Mouse (Mus musculus): ENCODE results near the gene Vps41. TPM values are rescaled to one million over a fixed set of nuclear protein-coding genes. Genes with fewer than 3 reads are reported as not detected.

Vps41 gene
- total and polyA plus RNA-seq, 3 experiments, result 26.0 to 27.2 TPM; not detected in 1

DNA sequence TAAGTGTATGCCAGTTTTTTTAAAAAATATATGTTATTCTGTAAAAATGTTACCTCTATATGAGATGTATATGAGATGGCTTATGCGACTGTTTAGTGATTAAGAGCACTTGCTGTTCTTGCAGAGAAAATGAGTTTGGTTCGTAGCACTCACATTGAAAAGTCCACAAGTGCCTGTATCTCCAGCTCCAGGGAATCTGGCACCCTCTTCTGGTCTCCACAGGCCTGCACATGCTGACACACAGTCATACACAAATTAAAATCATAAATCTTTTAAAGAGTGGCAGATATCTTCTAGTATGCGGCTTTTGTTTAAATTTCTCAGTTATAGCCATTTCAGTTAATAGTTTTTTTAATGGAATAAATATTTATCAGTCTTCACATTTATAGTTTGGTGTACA lies 40.9 kb downstream of the Vps41 start:
- H3K79me2 ChIP-seq (ENCODE audit: control insufficient read depth, insufficient read depth, low read length, poor library complexity), result no peaks in the 10 kb centered on the region
- H3K36me3 ChIP-seq (ENCODE audit: control insufficient read depth in 1 of 2, insufficient read depth in 2 of 2, low read length in 2 of 2), result no peaks in the 10 kb centered on the region
- H3K27me3 ChIP-seq (ENCODE audit: control insufficient read depth in 1 of 2, insufficient read depth in 2 of 2, low read length in 2 of 2), result no peaks in the 10 kb centered on the region
- no peaks in the 10 kb centered on the region for H3K9me3 ChIP-seq (replicated peaks; ENCODE audit: insufficient read depth, low read length)
- no peak overlapping the region for H3K4me3 ChIP-seq (ENCODE audit: control insufficient read depth in 1 of 2, insufficient read depth in 1 of 2, low read depth in 2 of 2, low read length in 2 of 2)
- H3K9ac ChIP-seq (ENCODE audit: control insufficient read depth, low read depth, low read length, poor library complexity, severe bottlenecking), result no peak overlapping the region
- no peaks in the 10 kb centered on the region for H3K4me1 ChIP-seq (ENCODE audit: control insufficient read depth in 1 of 2, insufficient read depth in 2 of 2, low read length in 2 of 2)
- no peak overlapping the region for H3K27ac ChIP-seq (ENCODE audit: control insufficient read depth, low read depth, low read length)
- peak; percentile 23 for DNase-seq (ENCODE audit: low read depth, low spot score)
- no peak for TF ChIP-seq CHD1 (IDR thresholded peaks at IDR 0.05; ENCODE audit: low read depth, low read length)
- peak; percentile 4 for TF ChIP-seq RAD21 (IDR thresholded peaks at IDR 0.05; ENCODE audit: low read depth, low read length)
- TF ChIP-seq RCOR1 (IDR thresholded peaks at IDR 0.05; ENCODE audit: low read depth, low read length), result no peak
- no peak for TF ChIP-seq USF2 (IDR thresholded peaks at IDR 0.05; ENCODE audit: borderline replicate concordance in 1 of 2, insufficient read depth in 1 of 2, low read depth in 1 of 2, low read length in 2 of 2)
- peak; percentile 8 to 28 (median 19); a peak in 2 of 6 replicates for TF ChIP-seq CTCF (IDR thresholded peaks at IDR 0.05 in 2 of 3, conservative IDR thresholded peaks at IDR 0.05 in 1 of 3; ENCODE audit: control insufficient read depth in 1 of 3, insufficient read depth in 1 of 3, low read depth in 2 of 3, low read length in 3 of 3, poor library complexity in 1 of 3, severe bottlenecking in 1 of 3)
- peak; percentile 12; the same call in 1 of the 2 replicates for TF ChIP-seq SMC3 (IDR thresholded peaks at IDR 0.05; ENCODE audit: low read depth, low read length)

DNA sequence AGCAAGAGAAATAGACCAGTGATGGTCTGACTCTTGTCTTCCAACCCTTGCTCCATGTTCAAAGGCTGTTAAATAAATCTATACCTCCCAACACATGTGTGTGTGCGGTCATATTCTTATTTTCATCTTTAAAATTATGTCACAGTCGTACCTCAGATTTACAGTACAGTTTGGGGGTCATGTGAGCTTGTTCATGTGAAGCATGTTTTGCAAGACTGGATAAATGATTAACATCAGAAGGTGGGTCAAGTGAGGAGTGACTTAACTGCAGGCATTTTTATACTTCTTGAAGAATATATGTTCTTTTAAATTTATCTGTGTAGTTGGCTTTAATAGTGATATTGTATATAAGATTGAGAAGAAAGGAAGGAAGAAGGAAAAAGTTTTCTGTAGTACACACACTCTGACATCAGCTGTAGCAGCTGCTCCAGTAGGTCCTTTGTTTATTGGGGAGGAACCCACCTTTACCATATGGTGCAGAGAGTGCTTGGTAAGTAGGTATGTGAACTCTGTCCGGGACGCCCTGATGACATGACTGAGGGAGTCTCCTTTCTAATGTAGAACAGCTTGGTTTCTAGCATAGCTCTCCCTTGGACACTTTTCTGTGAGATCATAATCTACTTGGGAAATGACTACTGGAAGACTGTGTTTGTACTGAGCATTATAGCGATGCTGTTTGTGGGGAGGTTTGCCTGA lies 42.4 kb downstream of the Vps41 start:
- H3K27me3 ChIP-seq (ENCODE audit: control insufficient read depth in 1 of 2, insufficient read depth in 2 of 2, low read length in 2 of 2), result no peaks in the 10 kb centered on the region
- H3K27ac ChIP-seq (ENCODE audit: control insufficient read depth, low read depth, low read length), result no peak overlapping the region
- H3K79me2 ChIP-seq (ENCODE audit: control insufficient read depth, insufficient read depth, low read length, poor library complexity), result no peaks in the 10 kb centered on the region
- TF ChIP-seq MEF2A (IDR thresholded peaks at IDR 0.05; ENCODE audit: extremely low read depth, insufficient replicate concordance, low read depth, low read length, poor library complexity, severe bottlenecking) (no peak), CHD2 (IDR thresholded peaks at IDR 0.05; ENCODE audit: low read length) (no peak), ZNF384 (IDR thresholded peaks at IDR 0.05; ENCODE audit: low read depth, low read length) (no peak), RCOR1 (IDR thresholded peaks at IDR 0.05; ENCODE audit: low read depth, low read length) (no peak), USF2 (IDR thresholded peaks at IDR 0.05; ENCODE audit: borderline replicate concordance in 1 of 2, insufficient read depth in 1 of 2, low read depth in 1 of 2, low read length in 2 of 2) (no peak), SIN3A (IDR thresholded peaks at IDR 0.05; ENCODE audit: low read length) (no peak)
- H3K4me3 ChIP-seq (ENCODE audit: control insufficient read depth in 1 of 2, insufficient read depth in 1 of 2, low read depth in 2 of 2, low read length in 2 of 2), result no peak overlapping the region
- H3K9me3 ChIP-seq (replicated peaks; ENCODE audit: insufficient read depth, low read length), result no peaks in the 10 kb centered on the region
- DNase-seq (ENCODE audit: low read depth, low spot score), result no peak
- H3K4me1 ChIP-seq (ENCODE audit: control insufficient read depth in 1 of 2, insufficient read depth in 2 of 2, low read length in 2 of 2), result no peaks in the 10 kb centered on the region
- no peaks in the 10 kb centered on the region for H3K36me3 ChIP-seq (ENCODE audit: control insufficient read depth in 1 of 2, insufficient read depth in 2 of 2, low read length in 2 of 2)
- no peak overlapping the region for H3K9ac ChIP-seq (ENCODE audit: control insufficient read depth, low read depth, low read length, poor library complexity, severe bottlenecking)

DNA sequence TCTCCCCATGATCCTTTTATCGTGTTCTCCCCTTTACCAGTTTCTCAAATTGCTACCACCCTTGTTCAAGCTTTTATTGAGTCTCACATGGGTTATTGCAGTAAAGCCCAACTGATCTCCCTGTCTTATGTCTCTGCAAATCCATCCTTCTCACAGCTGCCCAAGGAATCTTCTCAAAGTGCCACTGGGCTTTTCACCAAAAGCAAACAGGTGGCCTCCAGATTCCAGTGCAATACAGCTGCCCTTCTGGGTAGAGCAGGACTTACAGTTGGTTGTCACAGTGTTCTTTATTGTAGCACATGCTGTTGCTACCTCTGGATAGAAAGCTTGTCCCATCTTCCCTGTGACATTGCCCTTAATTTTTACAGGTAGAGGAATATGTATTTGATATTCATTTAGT lies 44.4 kb downstream of the Vps41 start:
- H3K27me3 ChIP-seq (ENCODE audit: control insufficient read depth in 1 of 2, insufficient read depth in 2 of 2, low read length in 2 of 2), result no peaks in the 10 kb centered on the region
- no peak overlapping the region for H3K4me3 ChIP-seq (ENCODE audit: control insufficient read depth in 1 of 2, insufficient read depth in 1 of 2, low read depth in 2 of 2, low read length in 2 of 2)
- no peaks in the 10 kb centered on the region for H3K79me2 ChIP-seq (ENCODE audit: control insufficient read depth, insufficient read depth, low read length, poor library complexity)
- H3K27ac ChIP-seq (ENCODE audit: control insufficient read depth, low read depth, low read length), result no peak overlapping the region
- DNase-seq (ENCODE audit: low read depth, low spot score), result no peak
- H3K4me1 ChIP-seq (ENCODE audit: control insufficient read depth in 1 of 2, insufficient read depth in 2 of 2, low read length in 2 of 2), result no peaks in the 10 kb centered on the region
- H3K9me3 ChIP-seq (replicated peaks; ENCODE audit: insufficient read depth, low read length), result no peaks in the 10 kb centered on the region
- TF ChIP-seq POLR2A (IDR thresholded peaks at IDR 0.05; ENCODE audit: control insufficient read depth in 1 of 2, insufficient read depth in 1 of 2, low read depth in 1 of 2, low read length in 2 of 2, poor library complexity in 1 of 2) (no peak), NELFE (IDR thresholded peaks at IDR 0.05; ENCODE audit: low read depth, low read length) (no peak), MAZ (IDR thresholded peaks at IDR 0.05; ENCODE audit: low read depth, low read length) (no peak), MYB (IDR thresholded peaks at IDR 0.05; ENCODE audit: low read depth, low read length) (no peak)
- H3K9ac ChIP-seq (ENCODE audit: control insufficient read depth, low read depth, low read length, poor library complexity, severe bottlenecking), result no peak overlapping the region
- H3K36me3 ChIP-seq (ENCODE audit: control insufficient read depth in 1 of 2, insufficient read depth in 2 of 2, low read length in 2 of 2), result no peaks in the 10 kb centered on the region

All from MEL (cell line).